Mouse (Mus musculus) olfactory bulb, adult 2 months (tissue): ENCODE measurements around the gene Gfi1. TPM values are rescaled to one million over a fixed set of nuclear protein-coding genes. Genes with fewer than 3 reads are reported as not detected.

ENCODE experiments used
- H3K27ac ChIP-seq: fragments of 200-500 bp; 2 replicates; pipeline ENCODE4 v1.5.1; 2012; ENCODE audit warnings: low read depth, low read length; ENCODE audit not compliant: insufficient read depth
- H3K4me1 ChIP-seq: fragments of 200-500 bp; 2 replicates; pipeline ENCODE4 v1.6.1; 2012; ENCODE audit warnings: low read length; ENCODE audit not compliant: control insufficient read depth, insufficient read depth
- H3K4me3 ChIP-seq: fragments of 200-500 bp; 2 replicates; pipeline ENCODE4 v1.5.1; 2012; ENCODE audit warnings: mild to moderate bottlenecking, low read depth, low read length, moderate library complexity; ENCODE audit not compliant: insufficient read depth
- CTCF ChIP-seq: fragments of 200-500 bp; IDR thresholded peaks from 2 replicates; pipeline ENCODE4 v1.5.1; 2012; ENCODE audit warnings: low read depth, mild to moderate bottlenecking, low read length, moderate library complexity; ENCODE audit not compliant: insufficient read depth
- POLR2A ChIP-seq: fragments of 200-500 bp; IDR thresholded peaks from 2 replicates; pipeline ENCODE4 v1.6.1; 2012; ENCODE audit warnings: mild to moderate bottlenecking, low read depth, low read length, moderate library complexity; ENCODE audit not compliant: insufficient read depth
- whole genome bisulfite sequencing: fragments of 180-500 bp; shearing (Covaris S2); methylation state at CpG from one replicate; pipeline ENCODE4 v1.1.7; 2018; 5-methylcytosine and 5-hydroxymethylcytosine counted together
- polyA plus RNA-seq: library from polyadenylated mRNA; stranded (reverse); fragments of >200 nt; gene quantifications from 2 replicates; pipeline ENCODE4 v1.2.4, GENCODE M21; 2012; ENCODE audit warnings: low replicate concordance; ENCODE audit not compliant: missing spikeins, insufficient read depth, insufficient read length

Gfi1 gene
- polyA plus RNA-seq, 1 experiment: not detected

DNA sequence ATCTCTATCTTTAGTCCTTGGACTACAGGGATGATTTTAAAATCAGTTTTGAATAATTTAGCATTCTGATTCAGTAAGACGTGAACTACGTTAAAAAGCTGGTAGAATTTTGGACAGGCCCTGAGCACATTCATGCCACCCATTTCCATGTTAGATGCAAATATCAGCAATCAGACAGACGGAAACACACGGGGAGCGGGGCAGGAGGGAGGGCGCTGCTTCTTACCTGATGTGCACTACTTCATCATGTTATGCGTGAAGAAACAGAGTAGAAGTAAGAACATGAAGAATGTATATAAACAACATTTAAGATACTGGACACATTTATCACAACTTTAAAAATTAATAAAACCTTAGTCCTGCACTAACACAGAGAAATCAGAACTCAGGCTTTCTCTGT lies 27.8 kb upstream of the Gfi1 start:
- WGBS: 96% methylated on average over 7 of the region's 7 CpGs

DNA sequence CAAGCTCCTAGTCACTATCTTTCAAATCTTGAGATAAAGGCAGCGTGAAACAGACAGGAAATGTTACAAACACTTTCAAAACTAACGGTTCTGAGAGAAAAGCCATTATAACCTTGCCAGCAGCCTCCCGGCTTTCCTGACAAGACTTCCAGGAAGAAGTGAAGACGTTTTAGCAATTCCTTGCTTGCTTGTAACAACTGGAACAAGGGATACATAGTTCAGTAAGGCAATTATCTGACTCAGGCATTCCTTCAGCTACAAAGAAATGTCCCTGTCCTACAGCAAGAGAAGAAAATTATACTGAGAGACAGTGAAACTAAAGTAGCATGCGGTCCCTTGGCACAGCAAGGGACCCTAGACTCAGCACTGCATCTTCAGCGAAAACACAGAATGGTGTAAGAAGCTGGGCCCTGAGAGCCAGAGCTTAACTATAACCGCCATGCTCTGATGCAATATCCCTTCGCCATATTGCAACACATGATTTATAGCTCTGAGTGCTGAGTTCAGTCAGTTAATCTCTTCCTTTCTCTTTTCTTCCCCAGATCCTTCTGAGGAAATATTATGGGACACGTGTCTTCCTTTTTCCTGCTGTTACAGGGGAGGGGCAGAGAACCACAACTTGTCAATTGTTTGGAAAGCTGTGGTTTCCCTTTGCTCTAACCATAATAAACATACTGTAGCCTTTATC lies 23.5 kb upstream of the Gfi1 start:
- TF ChIP-seq CTCF (no peak), POLR2A (no peak)
- Histone ChIP-seq H3K27ac (no peak overlapping the region), H3K4me3 (no peak overlapping the region), H3K4me1 (no peaks in the 10 kb centered on the region)
- WGBS: 70% methylated on average over 9 of the region's 9 CpGs

More for the DNA sequence above, 27.8 kb upstream of the Gfi1 start:
- Histone ChIP-seq H3K27ac (no peak overlapping the region), H3K4me1 (no peaks in the 10 kb centered on the region), H3K4me3 (no peak overlapping the region)
- TF ChIP-seq CTCF (no peak), POLR2A (no peak)

DNA sequence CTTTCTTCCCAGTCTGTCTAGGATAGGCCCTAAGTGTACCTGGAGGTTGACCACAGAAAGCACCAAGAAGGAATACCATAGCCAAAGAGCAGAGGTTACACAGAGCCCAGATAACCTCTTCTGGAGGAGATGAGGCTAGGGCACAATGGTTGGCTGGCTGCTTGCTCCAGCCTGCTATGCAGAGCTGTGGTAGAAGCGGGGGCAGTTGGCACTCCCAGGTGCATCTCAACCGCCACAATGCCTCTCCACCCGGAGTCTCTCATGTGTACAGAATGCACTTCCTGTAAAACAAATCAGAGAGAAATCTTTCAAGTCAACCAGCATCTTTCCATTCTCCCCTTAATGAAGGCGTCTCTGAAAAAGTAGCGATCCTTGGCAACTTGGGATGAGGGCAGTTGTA lies 13.2 kb upstream of the Gfi1 start:
- Histone ChIP-seq H3K27ac (no peak overlapping the region), H3K4me1 (no peaks in the 10 kb centered on the region), H3K4me3 (no peak overlapping the region)
- WGBS: 97% methylated on average over 5 of the region's 5 CpGs
- TF ChIP-seq CTCF: no peak
- TF ChIP-seq POLR2A: no peak

- Histone ChIP-seq H3K4me1 (no peaks in the 10 kb centered on the region), H3K4me3 (no peak overlapping the region), H3K27ac (no peak overlapping the region)
- TF ChIP-seq POLR2A (no peak), CTCF (no peak)
- WGBS: 83% methylated on average over 3 of the region's 3 CpGs
Measured at GRCm38 (mm10) chr5:107738296-107738695, 12.5 kb upstream of the Gfi1 start.

GRCm38 (mm10) chr5:107736171-107736570 lies 10.3 kb upstream of the Gfi1 start:
- 82% methylated on average over 5 of the region's 5 CpGs for WGBS
- no peak overlapping the region for H3K4me3 ChIP-seq
- no peaks in the 10 kb centered on the region for H3K4me1 ChIP-seq
- H3K27ac ChIP-seq: no peak overlapping the region
- TF ChIP-seq POLR2A: no peak
- TF ChIP-seq CTCF: no peak

DNA sequence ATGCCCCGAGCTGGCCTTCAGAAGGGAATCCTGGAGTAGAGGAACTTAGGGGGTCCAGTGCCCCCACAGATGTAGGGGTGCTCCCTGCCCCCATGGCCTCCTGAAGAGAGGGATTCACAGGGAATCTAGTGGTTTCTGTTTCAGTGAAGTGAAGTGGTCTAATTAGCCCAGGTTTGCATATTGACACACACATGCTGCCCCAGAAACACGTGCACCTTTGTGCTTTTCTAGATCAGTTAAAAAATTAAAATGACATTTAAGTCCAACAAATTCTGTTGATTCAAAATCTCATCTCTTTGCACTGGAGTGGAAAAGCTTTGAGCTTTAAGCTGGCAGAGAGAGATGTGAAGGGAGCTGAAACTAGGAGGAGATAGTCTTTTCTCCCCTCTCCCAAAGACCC lies 6.0 kb upstream of the Gfi1 start:
- TF ChIP-seq POLR2A: no peak
- TF ChIP-seq CTCF: no peak
- H3K27ac ChIP-seq: no peak overlapping the region
- WGBS: 31% methylated on average over 2 of the region's 2 CpGs
- no peaks in the 10 kb centered on the region for H3K4me1 ChIP-seq
- no peak overlapping the region for H3K4me3 ChIP-seq

DNA sequence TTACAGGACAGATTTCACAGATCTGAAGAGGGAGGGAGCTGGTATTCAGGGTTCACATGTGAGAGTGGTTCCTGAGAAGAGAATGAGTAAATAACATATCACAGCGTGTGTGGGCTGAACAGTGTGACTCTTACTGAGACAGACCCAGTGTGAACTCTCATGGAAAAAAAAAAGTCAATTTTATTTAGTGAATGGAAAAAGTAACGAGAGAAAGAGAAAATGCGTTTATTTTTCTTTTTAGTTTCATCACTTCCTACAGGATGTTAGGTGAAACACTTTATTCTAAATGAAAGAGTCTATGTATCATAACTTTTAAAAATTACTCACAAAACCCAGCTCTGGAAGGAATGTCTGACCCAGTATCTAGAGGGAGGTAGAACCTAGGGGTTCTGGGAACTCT lies 5.6 kb upstream of the Gfi1 start:
- H3K4me3 ChIP-seq: no peak overlapping the region
- 32% methylated on average over 3 of the region's 3 CpGs for WGBS
- TF ChIP-seq POLR2A (no peak), CTCF (no peak)
- H3K27ac ChIP-seq: no peak overlapping the region
- H3K4me1 ChIP-seq: peaks cover 3% of the 10 kb centered on the region; the same call in 1 of the 2 replicates

DNA sequence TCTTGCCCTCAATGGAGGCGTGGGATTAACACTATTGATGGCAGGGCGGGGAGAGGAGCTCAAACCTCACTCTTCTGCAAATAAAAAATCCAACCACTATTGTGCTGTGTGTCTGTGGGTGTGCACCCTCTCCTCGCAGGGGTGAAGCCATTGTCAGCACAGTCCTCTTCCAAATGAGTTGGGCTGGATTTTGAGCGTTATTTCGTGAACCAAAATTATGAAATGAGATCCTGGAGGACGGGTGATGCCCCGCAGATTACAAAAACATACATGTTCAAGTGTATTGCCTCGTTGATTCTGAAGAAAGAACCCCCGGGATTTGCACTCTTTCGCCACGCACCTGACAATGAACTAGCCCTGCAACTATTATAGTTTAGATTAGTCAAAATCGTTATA lies 1.2 kb upstream of the Gfi1 start:
- H3K4me3 ChIP-seq: no peak overlapping the region
- 16% methylated on average over 12 of the region's 12 CpGs for WGBS
- H3K4me1 ChIP-seq: peaks cover 18% of the 10 kb centered on the region
- TF ChIP-seq CTCF (no peak), POLR2A (no peak)
- H3K27ac ChIP-seq: no peak overlapping the region

DNA sequence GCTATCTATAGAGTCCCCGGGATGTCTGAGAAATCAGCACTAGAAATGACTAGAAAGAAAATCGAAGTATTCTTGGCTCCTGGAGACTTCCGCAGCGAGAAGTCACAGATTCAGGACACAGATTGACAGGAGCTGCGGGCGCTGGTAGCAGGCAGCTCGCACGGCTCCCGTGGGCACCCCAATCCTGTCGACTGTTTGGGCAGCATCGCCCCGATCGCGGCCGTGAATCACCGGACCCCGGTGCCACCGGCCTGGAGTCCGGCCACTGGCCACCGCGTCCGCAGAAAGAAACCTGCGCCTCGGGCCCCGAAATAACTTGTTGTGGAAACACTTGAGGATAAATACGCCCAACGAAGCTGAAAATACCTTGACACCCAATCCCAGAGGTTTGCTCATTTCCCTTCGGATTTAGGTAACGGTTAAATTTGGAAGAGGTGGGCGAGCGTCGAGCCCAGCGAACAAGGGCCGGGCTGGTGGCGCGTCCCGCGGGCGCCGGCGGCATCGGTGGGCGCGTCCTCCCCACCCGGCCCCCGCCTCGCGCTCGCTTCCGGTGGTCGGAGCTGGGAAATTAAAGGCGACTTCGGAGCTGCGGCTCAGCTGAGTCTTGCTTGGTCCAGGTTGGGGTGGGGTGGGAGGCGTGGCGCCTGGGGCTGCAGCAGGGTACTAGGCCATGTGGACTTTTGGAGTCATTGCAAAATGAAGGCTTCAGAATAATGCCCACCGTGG lies 608 bp upstream of the Gfi1 start:
- WGBS: 2% methylated on average over 57 of the region's 57 CpGs
- Histone ChIP-seq H3K4me3 (no peak overlapping the region), H3K27ac (no peak overlapping the region), H3K4me1 (peaks cover 22% of the 10 kb centered on the region)
- TF ChIP-seq POLR2A (no peak), CTCF (no peak)
